Mouse (Mus musculus): ENCODE data around the gene Gm20736. TPM values are rescaled to one million over a fixed set of nuclear protein-coding genes. Genes with fewer than 3 reads are reported as not detected.

Gene Gm20736
- not detected in 2 replicates for polyA plus RNA-seq (2015; fragmentation: Nextera tagmentation; extraction: Ambion mirVana)

DNA sequence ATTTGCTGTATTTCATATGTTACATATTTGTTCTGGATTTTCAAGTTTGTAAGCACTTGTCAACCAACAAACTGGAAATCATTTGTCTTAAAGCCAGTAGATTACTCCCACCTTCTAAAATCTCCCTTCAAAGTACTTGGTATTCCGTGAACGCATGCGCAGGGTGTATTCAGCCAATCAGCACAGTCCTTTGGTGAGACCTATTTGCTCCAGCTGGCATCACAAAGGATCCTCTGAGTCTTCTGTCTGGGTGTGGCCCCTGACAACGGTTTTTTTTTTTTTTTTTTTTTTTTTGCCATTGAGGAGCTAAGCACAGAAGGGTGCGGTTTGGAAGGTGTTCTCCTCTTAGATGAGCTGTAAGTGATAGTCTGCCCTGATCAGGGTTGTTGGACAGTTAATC is at the start of gene Gm20736:
Gene Gm20736 (plus strand): TSS at position 301 of the 400 bp plus-strand sequence.

Other genes with a start within 250 kb of the Gm20736 start
- gene Gm20924, start 170.2 kb upstream of the Gm20736 start, polyA plus RNA-seq (2015; fragmentation: Nextera tagmentation; extraction: Ambion mirVana), result not detected in 2 replicates